Mouse (Mus musculus) brown adipose tissue, adult 24 weeks (tissue): ENCODE measurements around the gene Mecom. TPM values are rescaled to one million over a fixed set of nuclear protein-coding genes. Genes with fewer than 3 reads are reported as not detected.
A peak's percentile ranks its signal among the peaks of the same experiment; 100 is the strongest.

Experiments
- H3K27ac ChIP-seq: fragments of 200-500 bp; replicated peaks from 2 replicates; pipeline ENCODE4 v1.5.1; 2012; ENCODE audit warnings: low read depth, mild to moderate bottlenecking, low read length
- H3K4me1 ChIP-seq: fragments of 200-500 bp; 2 replicates; pipeline ENCODE4 v1.6.1; 2012; ENCODE audit warnings: low read length, mixed read lengths; ENCODE audit not compliant: control insufficient read depth, insufficient read depth, insufficient read length
- H3K4me3 ChIP-seq: fragments of 200-500 bp; 2 replicates; pipeline ENCODE4 v1.5.1; 2012; ENCODE audit warnings: low read depth, mild to moderate bottlenecking, low read length, moderate library complexity; ENCODE audit not compliant: insufficient read depth
- polyA plus RNA-seq: library from polyadenylated mRNA; stranded (reverse); fragments of >200 nt; gene quantifications from 2 replicates; pipeline ENCODE4 v1.2.4, GENCODE M21; 2012; ENCODE audit not compliant: missing spikeins, insufficient read depth, insufficient read length

The Mecom gene
- polyA plus RNA-seq, 1 experiment = 9.2 TPM

DNA sequence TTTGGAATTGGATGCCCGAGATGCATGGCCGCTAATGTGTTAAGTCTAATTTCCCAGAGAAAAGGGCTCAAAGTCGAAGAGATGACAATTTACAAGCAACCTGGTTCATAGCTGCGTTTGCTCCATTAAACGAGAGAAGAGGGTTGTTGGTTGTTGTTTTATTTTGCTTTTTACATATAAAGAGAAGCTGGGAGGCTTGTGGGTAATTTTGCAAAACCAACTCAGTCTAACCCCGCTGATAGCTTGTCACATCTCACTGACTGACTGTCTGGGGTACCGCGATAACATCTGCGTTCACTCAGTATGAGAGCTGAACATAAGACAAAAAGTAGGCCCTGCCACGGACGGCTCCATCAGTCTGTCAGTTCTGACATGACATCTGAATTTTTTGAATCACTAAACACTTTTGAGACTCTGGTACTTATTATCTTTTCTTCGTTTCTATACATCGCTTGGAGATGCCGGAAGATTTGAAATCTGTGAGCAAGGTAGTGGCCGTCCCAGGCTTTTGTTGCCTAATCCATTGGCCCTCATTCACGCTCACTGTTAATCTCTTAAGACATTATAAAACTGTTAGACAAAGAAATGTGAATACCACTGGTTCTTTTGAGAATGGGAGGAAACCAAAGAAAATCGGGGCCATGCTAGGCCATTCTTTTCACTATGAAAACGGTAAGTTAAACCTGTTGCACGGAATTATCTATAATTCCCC is 327.0 kb downstream of the Mecom start:
- no peak overlapping the region for H3K27ac ChIP-seq
- no peaks in the 10 kb centered on the region for H3K4me1 ChIP-seq
- no peak overlapping the region for H3K4me3 ChIP-seq

DNA sequence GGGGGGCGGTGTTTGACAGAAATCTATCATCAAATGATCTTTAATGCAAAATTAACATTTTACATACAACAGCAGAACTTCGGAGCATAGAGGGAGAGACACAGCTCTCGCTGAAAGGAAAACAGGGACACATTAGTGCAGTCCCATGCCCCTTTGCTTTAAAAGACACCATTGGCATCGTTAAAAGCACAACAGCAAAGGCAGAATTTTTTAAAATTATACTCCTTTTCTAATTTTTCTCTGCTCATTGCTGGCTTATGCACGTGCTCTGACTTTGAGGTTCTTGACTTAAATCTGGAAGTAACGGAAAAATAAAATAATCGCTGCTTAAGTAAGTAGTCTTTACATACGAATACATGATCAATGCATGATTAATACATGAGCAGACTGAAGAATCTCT is 327.9 kb downstream of the Mecom start:
- no peak overlapping the region for H3K27ac ChIP-seq
- H3K4me1 ChIP-seq = no peaks in the 10 kb centered on the region
- H3K4me3 ChIP-seq = peak overlapping the region; percentile 45

DNA sequence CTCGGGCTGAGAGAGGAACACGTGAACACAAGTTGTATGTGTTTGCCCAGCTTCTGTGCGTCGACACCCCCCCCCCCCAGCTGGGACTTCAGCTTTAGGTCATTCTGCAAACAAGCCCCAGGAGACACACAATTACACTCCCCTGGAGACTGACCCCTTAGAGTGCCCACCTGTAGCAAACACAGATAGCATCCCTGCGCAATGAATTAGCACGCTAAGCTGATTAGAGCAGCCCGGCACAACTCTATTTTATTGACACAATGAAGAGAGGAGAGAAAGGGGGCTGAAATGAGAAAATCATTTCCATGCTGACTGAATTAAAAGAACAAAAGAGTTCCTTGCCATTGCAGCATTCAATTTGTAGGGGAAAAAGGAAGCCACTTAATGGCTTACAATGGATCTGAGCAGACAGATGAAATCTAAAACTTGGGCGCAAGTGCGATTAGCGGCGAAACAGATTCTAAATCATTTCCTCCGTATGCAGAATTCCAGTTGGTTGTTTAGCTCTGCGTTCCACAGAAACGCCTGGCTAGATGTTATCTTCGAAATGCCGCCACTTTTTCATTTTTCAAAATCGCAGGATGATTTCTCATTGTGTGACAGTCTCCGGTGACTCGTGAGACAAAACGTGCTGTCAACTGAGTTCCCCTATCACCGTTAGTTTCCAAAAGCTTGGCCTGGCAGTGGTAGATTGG is 328.5 kb downstream of the Mecom start:
- Histone ChIP-seq H3K4me1 (no peaks in the 10 kb centered on the region), H3K27ac (no peak overlapping the region), H3K4me3 (peak overlapping the region; percentile 45)

DNA sequence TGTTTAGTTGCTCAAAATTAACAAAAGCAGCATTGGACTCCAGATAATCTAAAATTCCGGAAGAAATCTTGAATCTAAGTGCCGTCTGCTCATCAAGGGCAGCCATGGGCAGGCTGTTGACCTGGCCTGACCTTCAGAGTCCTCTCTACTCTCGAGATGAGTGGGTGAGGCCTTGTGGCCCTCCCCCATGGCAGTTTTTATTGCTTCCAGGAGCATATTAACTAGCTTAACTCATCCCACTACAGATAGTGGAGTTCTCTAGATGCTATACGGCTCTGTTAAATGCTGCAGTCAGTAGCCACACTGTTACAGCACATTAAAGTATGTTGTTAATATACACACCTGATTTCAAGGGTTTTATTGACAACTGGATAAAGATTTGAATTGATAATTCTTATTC is 333.2 kb downstream of the Mecom start:
- no peak overlapping the region for H3K4me3 ChIP-seq
- H3K27ac ChIP-seq = no peak overlapping the region

DNA sequence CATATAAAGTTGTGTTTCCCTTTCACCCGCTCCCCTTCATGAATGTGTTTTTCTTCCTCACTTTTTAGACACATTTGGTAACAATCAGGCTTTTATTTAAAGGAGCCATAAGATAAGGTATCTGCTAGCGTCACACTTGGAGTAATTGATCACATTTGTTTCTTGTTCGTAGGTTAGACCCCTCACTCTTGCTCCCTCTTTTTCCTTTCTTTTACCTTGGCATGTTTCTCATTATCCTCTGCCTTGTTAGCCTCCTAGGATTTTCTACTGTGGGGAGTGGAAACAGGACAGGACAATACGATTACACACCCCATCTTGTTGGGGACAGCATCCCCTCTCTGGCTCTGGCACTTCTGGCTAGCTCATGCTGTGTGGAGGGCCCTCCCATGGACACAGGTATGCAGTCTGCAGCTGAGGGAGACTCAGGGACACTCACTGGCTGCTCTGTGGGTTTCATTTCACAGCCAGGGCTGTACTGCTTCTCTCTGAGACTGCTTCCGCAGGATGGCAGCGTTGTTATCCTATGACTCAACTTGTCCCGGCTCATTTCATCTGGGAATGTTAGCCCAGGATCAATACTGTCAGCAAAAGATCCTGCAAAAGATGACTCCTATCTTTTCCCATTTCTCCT is 334.2 kb downstream of the Mecom start:
- no peak overlapping the region for H3K4me3 ChIP-seq
- H3K4me1 ChIP-seq = no peaks in the 10 kb centered on the region
- H3K27ac ChIP-seq = no peak overlapping the region

More for the DNA sequence above, 333.2 kb downstream of the Mecom start:
- no peaks in the 10 kb centered on the region for H3K4me1 ChIP-seq

DNA sequence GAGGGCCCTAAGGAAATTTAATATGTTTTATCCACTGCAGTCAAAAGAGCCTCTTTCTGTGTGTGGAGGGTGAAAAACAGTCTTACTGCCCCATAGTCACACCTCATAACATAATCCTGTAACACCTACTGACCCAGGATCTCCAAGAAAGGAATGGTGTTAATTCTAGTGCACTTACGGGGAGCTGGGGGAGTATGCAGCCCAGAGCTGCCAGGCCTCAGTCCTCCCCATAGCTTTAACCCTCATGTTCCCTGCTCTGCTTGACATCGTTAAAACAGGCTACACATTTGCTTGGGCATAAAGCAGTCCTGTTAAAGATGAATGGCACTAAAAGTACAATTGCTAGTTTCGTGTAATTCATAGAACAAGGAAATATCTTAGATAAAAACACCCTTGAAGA is 335.0 kb downstream of the Mecom start:
- H3K4me1 ChIP-seq = no peaks in the 10 kb centered on the region

DNA sequence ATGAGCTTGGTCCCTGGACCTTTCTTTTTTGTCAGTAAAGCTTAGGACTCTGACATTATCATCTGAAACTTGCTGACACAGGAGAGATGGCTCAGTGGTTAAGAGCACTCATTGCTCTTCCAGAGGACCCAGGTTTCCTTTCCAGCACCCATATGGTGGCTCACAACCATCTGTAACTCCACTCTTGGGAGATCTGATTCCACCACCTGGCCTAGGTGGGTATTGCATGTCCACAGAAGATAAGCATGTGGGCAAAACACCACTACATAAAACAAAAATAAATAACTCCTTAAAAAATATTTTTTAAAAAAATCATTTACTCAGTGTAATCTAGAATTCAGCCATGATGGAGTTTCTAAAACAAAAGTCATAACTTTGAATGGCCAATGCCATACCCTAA is 338.7 kb downstream of the Mecom start:
- no peak overlapping the region for H3K27ac ChIP-seq
- no peak overlapping the region for H3K4me3 ChIP-seq
- no peaks in the 10 kb centered on the region for H3K4me1 ChIP-seq

More for the DNA sequence above, 335.0 kb downstream of the Mecom start:
- Histone ChIP-seq H3K4me3 (no peak overlapping the region), H3K27ac (no peak overlapping the region)

DNA sequence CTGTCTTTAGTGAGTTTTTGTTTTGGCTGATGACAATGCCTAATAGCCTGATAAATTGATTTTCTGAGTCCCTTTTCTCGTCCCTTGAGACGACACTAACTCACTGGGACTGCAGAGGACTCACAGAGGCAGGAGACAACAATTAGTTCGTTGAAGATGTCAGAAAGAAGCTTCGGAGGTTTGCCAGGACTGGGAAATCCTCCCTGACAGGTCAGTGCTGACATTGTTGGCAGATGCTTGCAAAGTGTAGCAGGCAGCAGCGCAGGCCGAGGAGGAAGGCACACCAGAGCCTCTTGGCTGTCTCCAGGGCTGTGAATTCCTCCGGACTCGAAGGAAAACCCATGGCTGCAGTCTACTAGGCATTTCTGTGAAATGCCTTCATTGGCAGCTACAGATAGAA is 339.9 kb downstream of the Mecom start:
- Histone ChIP-seq H3K4me1 (peaks cover 4% of the 10 kb centered on the region; the same call in 1 of the 2 replicates), H3K27ac (no peak overlapping the region), H3K4me3 (no peak overlapping the region)

DNA sequence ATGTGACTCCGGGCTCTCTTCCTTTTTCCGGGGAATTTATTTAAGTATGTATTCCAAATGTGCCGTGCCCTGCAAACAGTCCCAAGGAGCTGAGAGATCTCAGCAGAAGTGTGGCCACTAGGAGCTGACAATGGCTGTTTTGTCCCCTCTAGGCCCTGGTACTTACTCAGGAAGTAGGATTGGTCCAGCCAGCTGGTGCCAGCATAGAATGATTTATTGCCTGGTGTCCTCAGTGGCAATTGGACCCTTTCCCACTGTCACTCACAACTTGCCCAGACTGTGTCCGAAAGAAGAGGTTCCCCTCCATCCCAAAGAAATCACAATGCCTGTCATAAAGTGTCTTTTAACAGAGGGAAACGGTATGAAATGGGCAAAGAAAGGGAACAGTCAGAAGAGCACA is 340.4 kb downstream of the Mecom start:
- Histone ChIP-seq H3K4me3 (no peak overlapping the region), H3K4me1 (peaks cover 4% of the 10 kb centered on the region; the same call in 1 of the 2 replicates), H3K27ac (no peak overlapping the region)

DNA sequence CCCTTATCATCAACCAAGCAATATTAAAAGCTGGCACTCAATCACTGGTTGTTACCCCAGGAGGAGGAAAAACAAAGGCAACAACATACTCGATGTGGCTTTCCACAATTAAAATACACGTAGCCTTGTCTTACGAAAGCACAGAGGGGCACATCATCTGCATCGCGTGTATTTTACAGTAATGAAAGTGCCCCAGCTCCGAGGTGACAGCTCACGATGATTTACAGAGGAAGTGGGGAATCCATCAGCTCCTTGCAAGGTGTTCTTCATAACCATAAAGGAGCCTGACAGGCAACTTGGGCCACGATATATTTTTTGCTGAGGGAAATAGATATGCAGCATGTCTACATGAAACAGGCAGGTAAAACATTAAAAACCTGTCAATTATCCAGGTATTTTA is 341.7 kb downstream of the Mecom start:
- Histone ChIP-seq H3K4me3 (no peak overlapping the region), H3K4me1 (peaks cover 4% of the 10 kb centered on the region; the same call in 1 of the 2 replicates), H3K27ac (no peak overlapping the region)

DNA sequence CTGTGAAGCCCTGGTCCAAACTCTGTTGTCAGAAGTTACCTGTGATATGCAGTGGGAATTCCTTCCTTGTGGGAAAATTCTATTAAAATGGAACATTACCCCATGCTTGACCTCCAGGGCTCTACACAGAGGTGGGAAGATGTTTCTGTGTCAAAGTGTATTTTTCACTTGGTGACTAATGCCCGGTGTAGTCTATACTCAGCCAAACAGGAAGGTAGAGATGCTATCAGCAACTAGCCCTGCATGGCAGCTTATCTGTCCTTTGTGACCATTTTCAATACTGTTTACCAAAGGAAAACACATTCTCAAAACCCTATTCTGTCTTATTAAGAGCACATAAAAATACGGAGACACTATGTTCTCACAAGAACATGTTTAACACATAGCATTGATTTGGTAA is 344.0 kb downstream of the Mecom start:
- Histone ChIP-seq H3K4me1 (peaks cover 4% of the 10 kb centered on the region; the same call in 1 of the 2 replicates), H3K4me3 (no peak overlapping the region), H3K27ac (peak overlapping the region; percentile 33; the same call in 1 of the 2 replicates)

DNA sequence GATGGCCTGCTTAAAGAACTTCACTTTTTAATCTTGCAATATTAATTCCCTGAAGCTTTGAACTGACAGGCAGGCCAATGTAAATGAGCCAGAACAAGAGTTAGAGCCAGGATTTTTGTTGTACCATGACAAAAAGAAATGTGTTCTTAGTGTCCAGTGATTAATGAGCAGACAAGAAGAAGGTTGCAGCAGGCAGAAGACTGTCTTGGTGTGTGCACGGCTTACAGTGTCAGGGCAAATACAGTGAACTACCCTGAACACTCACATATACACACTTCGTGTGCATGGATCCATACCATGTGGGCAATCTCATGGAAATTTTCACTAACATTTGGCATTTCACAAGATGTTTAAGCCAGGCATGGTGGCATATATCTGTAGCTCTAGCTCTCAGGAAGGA is 349.0 kb downstream of the Mecom start:
- H3K27ac ChIP-seq = no peak overlapping the region
- no peak overlapping the region for H3K4me3 ChIP-seq
- H3K4me1 ChIP-seq = peaks cover 6% of the 10 kb centered on the region; the same call in 1 of the 2 replicates

DNA sequence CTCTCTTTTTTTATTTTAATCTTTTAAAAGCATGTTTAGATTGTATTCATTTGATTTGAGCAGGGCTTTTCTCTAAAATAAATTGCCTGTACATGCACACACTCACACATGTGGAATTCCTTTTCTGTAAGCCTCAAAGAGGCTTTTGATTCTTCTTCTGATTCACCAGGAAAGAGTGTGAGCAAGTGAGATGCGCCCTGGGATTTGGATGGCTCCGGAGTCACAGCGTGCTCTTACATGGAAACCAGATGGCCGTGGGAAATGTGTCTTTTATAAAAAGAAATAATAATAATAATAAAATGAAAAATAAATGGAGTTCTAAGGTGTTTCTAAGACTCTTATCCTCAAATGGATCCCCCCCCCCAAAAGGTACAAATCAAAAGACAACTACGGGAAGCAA is 349.6 kb downstream of the Mecom start:
- H3K4me3 ChIP-seq = no peak overlapping the region
- H3K27ac ChIP-seq = no peak overlapping the region

DNA sequence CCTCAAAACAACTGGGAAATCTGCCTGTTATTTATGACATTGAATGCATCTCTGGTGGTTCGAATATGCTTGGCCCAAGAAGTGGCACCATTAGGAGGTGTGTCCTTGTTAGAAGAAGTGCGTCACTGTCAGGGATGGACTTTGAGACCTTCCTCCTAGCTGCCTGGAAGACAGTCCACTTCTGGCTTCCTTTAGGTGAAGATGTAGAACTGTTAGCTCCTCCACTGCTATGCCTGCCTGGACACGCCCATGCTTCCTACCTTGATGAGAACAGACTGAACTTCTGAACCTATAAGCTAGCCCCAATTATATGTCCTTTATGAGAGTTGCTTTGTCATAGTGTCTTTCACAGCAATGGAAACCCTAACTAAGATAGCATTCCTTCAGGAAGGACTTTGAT is 352.6 kb downstream of the Mecom start:
- Histone ChIP-seq H3K27ac (no peak overlapping the region), H3K4me1 (peaks cover 2% of the 10 kb centered on the region; the same call in 1 of the 2 replicates), H3K4me3 (no peak overlapping the region)

More for the DNA sequence above, 349.6 kb downstream of the Mecom start:
- H3K4me1 ChIP-seq = peaks cover 5% of the 10 kb centered on the region; the same call in 1 of the 2 replicates

DNA sequence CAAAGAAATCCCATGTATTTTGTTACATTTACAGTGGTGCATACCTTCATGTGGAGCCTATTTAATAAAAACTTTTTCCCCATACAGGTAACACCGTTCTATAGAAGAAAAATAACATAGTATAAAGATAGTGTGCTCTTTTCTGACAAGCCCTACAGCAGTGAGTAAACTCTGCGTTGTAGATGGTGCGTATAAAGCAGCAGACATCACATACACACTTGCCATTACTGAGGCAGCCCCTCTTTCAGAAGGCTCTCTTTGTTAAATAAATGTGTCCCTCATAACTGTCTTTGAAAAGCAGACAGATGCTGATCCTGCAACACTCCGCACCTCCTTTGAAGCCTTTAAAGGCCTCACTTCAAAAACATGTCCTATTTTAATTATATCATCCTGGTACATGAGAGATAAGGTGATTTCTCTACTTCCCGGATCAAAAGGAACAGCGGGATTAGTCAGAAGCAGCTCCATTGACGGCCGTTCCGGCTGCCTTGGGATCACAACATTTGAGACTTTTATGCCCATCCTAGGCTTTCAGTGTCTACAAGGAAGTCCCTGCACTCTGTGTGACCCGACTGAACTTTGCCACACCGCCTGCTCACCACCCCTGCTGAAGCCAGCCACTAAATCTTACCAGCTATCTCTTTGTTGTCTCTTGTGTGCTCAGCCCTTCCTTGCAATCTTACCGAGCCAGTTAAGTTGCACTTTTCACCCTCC is 355.4 kb downstream of the Mecom start:
- H3K27ac ChIP-seq = no peak overlapping the region
- no peak overlapping the region for H3K4me3 ChIP-seq
- H3K4me1 ChIP-seq = no peaks in the 10 kb centered on the region
